Mouse (Mus musculus) brain, embryonic 14.5 days (tissue): Measurements from ENCODE around the gene Plekhg2.

Experiments
- CTCF ChIP-seq: fragments of 200-500 bp; IDR thresholded peaks from 2 replicates; pipeline ENCODE4 v1.5.1; 2012; ENCODE audit warnings: inconsistent platforms, mild to moderate bottlenecking, moderate library complexity, borderline replicate concordance; ENCODE audit not compliant: insufficient read depth, insufficient read length; ENCODE audit errors: extremely low read depth
- POLR2A ChIP-seq: fragments of 200-500 bp; IDR thresholded peaks from 2 replicates; pipeline ENCODE4 v1.6.1; 2012; ENCODE audit warnings: mild to moderate bottlenecking, inconsistent platforms, borderline replicate concordance; ENCODE audit not compliant: poor library complexity, insufficient read depth, insufficient read length, severe bottlenecking; ENCODE audit errors: extremely low read depth

GRCm38 (mm10) chr7:28370051-28370450 lies 2.3 kb downstream of the Plekhg2 start:
- TF ChIP-seq CTCF (no peak), POLR2A (no peak)
